Mouse (Mus musculus): ENCODE results near the gene Crybg3. TPM values are rescaled to one million over a fixed set of nuclear protein-coding genes. Genes with fewer than 3 reads are reported as not detected.
"Not testable (repeated sequence)": the region's sequence is repeated elsewhere in the genome, so short reads cannot be mapped to it uniquely, and the experiment has no call there.

The Crybg3 gene
- polyA plus RNA-seq, 1 experiment from 2014 or later = 23.3 TPM

GRCm38 (mm10) chr16:59487239-59487638, 113.5 kb downstream of the Crybg3 start:
- Histone ChIP-seq H3K79me2 (ENCODE audit: inconsistent target) (no peaks in the 10 kb centered on the region), H3K27ac (no peak overlapping the region), H3K36me3 (ENCODE audit: inconsistent target) (peaks cover 76% of the 10 kb centered on the region), H3K4me3 (ENCODE audit: inconsistent target) (no peak overlapping the region)
- 82% methylated on average over 7 of the region's 7 CpGs for WGBS (ENCODE audit: missing documents)

GRCm38 (mm10) chr16:59477955-59478354, 122.8 kb downstream of the Crybg3 start:
- peaks cover 65% of the 10 kb centered on the region for H3K36me3 ChIP-seq (ENCODE audit: inconsistent target)
- peaks cover 27% of the 10 kb centered on the region for H3K79me2 ChIP-seq (ENCODE audit: inconsistent target)
- H3K4me3 ChIP-seq (ENCODE audit: inconsistent target) = no peak overlapping the region
- 79% methylated on average over 3 of the region's 3 CpGs for WGBS (ENCODE audit: missing documents)
- no peak overlapping the region for H3K27ac ChIP-seq

GRCm38 (mm10) chr16:59474788-59475187, 126.0 kb downstream of the Crybg3 start:
- H3K4me3 ChIP-seq (ENCODE audit: inconsistent target) = no peak overlapping the region
- WGBS (ENCODE audit: missing documents) = 71% methylated on average over 1 of the region's 1 CpGs
- H3K36me3 ChIP-seq (ENCODE audit: inconsistent target) = peaks cover 35% of the 10 kb centered on the region
- peaks cover 37% of the 10 kb centered on the region for H3K79me2 ChIP-seq (ENCODE audit: inconsistent target)
- H3K27ac ChIP-seq = no peak overlapping the region

GRCm38 (mm10) chr16:59472546-59472945, 128.2 kb downstream of the Crybg3 start:
- no peak overlapping the region for H3K27ac ChIP-seq
- WGBS (ENCODE audit: missing documents) = 66% methylated on average over 6 of the region's 6 CpGs
- peaks cover 37% of the 10 kb centered on the region for H3K79me2 ChIP-seq (ENCODE audit: inconsistent target)
- peaks cover 18% of the 10 kb centered on the region; the same call in 1 of the 2 replicates for H3K36me3 ChIP-seq (ENCODE audit: inconsistent target)
- H3K4me3 ChIP-seq (ENCODE audit: inconsistent target) = peak overlapping the region; percentile 69

GRCm38 (mm10) chr16:59471637-59472278, 129.0 kb downstream of the Crybg3 start, which contains the start of gene Riox2:
Riox2 (plus strand) TSS chr16:59471775.
- H3K4me3 ChIP-seq (ENCODE audit: inconsistent target) = peak within 1 kb of the TSS; percentile 69
- H3K36me3 ChIP-seq (ENCODE audit: inconsistent target) = peaks cover 16% of the 10 kb centered on the region; the same call in 1 of the 2 replicates
- H3K79me2 ChIP-seq (ENCODE audit: inconsistent target) = peaks cover 37% of the 10 kb centered on the region
- peak within 1 kb of the TSS; percentile 24; the same call in 1 of the 2 replicates for H3K27ac ChIP-seq
- WGBS (ENCODE audit: missing documents) = 0% methylated on average over 56 of the region's 56 CpGs

GRCm38 (mm10) chr16:59469846-59470245, 130.9 kb downstream of the Crybg3 start:
- 91% methylated on average over 1 of the region's 1 CpGs for WGBS (ENCODE audit: missing documents)
- no peak overlapping the region for H3K27ac ChIP-seq
- H3K36me3 ChIP-seq (ENCODE audit: inconsistent target) = no peaks in the 10 kb centered on the region
- peaks cover 29% of the 10 kb centered on the region for H3K79me2 ChIP-seq (ENCODE audit: inconsistent target)
- no peak overlapping the region for H3K4me3 ChIP-seq (ENCODE audit: inconsistent target)

- Histone ChIP-seq H3K4me3 (ENCODE audit: inconsistent target) (no peak overlapping the region), H3K27ac (no peak overlapping the region), H3K36me3 (ENCODE audit: inconsistent target) (no peaks in the 10 kb centered on the region), H3K79me2 (ENCODE audit: inconsistent target) (no peaks in the 10 kb centered on the region)
- 93% methylated on average over 6 of the region's 6 CpGs for WGBS (ENCODE audit: missing documents)
Measured at GRCm38 (mm10) chr16:59463973-59464372, 136.8 kb downstream of the Crybg3 start.

- Histone ChIP-seq H3K27ac (no peak overlapping the region), H3K4me3 (ENCODE audit: inconsistent target) (no peak overlapping the region), H3K79me2 (ENCODE audit: inconsistent target) (no peaks in the 10 kb centered on the region), H3K36me3 (ENCODE audit: inconsistent target) (no peaks in the 10 kb centered on the region)
- 92% methylated on average over 4 of the region's 4 CpGs for WGBS (ENCODE audit: missing documents)
Measured at GRCm38 (mm10) chr16:59463567-59463966, 137.2 kb downstream of the Crybg3 start.

- WGBS (ENCODE audit: missing documents) = 10% methylated on average over 2 of the region's 5 CpGs
- H3K4me3 ChIP-seq (ENCODE audit: inconsistent target); H3K79me2 ChIP-seq (ENCODE audit: inconsistent target); H3K27ac ChIP-seq; H3K36me3 ChIP-seq (ENCODE audit: inconsistent target): not testable (repeated sequence)
Measured at GRCm38 (mm10) chr16:59459259-59459861, 141.4 kb downstream of the Crybg3 start.

GRCm38 (mm10) chr16:59451813-59452212, 149.0 kb downstream of the Crybg3 start:
- Histone ChIP-seq H3K36me3 (ENCODE audit: inconsistent target) (no peaks in the 10 kb centered on the region), H3K4me3 (ENCODE audit: inconsistent target) (no peak overlapping the region), H3K79me2 (ENCODE audit: inconsistent target) (no peaks in the 10 kb centered on the region), H3K27ac (no peak overlapping the region)
- WGBS (ENCODE audit: missing documents) = 79% methylated on average over 5 of the region's 5 CpGs

GRCm38 (mm10) chr16:59449092-59449491, 151.7 kb downstream of the Crybg3 start:
- Histone ChIP-seq H3K79me2 (ENCODE audit: inconsistent target) (no peaks in the 10 kb centered on the region), H3K27ac (no peak overlapping the region), H3K4me3 (ENCODE audit: inconsistent target) (no peak overlapping the region), H3K36me3 (ENCODE audit: inconsistent target) (no peaks in the 10 kb centered on the region)

GRCm38 (mm10) chr16:59448181-59448580, 152.6 kb downstream of the Crybg3 start:
- no peaks in the 10 kb centered on the region for H3K36me3 ChIP-seq (ENCODE audit: inconsistent target)
- H3K79me2 ChIP-seq (ENCODE audit: inconsistent target) = no peaks in the 10 kb centered on the region
- H3K4me3 ChIP-seq (ENCODE audit: inconsistent target) = no peak overlapping the region
- WGBS (ENCODE audit: missing documents) = 100% methylated on average over 1 of the region's 1 CpGs
- H3K27ac ChIP-seq = no peak overlapping the region

GRCm38 (mm10) chr16:59444880-59445559, 155.8 kb downstream of the Crybg3 start:
- no peaks in the 10 kb centered on the region for H3K79me2 ChIP-seq (ENCODE audit: inconsistent target)
- no peak overlapping the region for H3K27ac ChIP-seq
- no peaks in the 10 kb centered on the region for H3K36me3 ChIP-seq (ENCODE audit: inconsistent target)
- 94% methylated on average over 7 of the region's 7 CpGs for WGBS (ENCODE audit: missing documents)
- H3K4me3 ChIP-seq (ENCODE audit: inconsistent target) = no peak overlapping the region
